Mouse (Mus musculus) A20 (cell line): ENCODE results near the gene Psmd14.

Source experiments
- DNase-seq: peaks from one replicate; pipeline ENCODE4 v3.0.0-alpha.2; 2011; ENCODE audit warnings: low read depth, low spot score

The Psmd14 gene

DNA sequence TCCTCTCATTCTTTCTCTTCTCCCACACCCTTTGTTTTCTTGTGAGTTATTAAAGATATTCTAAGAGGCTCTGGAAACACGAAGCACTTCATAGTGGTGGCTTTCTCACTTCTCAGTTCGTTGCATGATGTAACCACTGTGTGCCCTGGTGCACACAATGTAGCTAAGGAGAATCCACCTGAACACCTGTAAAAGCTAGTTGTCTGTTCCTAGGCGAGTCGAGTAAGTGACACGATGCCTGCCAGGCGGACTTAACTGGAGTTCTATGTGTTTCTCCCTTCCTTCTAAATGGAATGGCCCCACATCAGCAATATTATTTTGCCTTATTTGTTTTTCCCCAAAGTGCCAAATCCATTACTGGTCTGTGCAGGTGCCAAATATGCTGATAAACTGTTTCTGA is 101.6 kb downstream of the Psmd14 start:
- DNase-seq = no peak

DNA sequence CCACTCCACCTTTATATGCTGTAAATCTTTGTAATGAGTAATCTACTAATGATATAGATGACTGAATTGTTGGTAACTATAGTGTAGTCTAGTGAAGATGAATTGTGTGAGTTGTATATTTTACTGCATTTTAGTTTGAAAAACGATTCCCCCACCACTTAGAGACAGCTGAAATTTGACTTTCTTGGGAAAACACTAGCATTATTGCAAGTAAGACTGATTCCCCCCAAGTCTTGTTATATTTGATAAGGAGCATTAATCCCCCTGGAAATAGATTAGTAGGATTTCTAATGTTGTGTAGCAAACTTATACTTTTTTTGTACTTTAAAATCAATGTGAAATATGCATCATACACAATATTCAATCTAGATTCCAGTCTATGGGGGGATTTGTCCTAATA is 102.0 kb downstream of the Psmd14 start:
- DNase-seq = no peak

DNA sequence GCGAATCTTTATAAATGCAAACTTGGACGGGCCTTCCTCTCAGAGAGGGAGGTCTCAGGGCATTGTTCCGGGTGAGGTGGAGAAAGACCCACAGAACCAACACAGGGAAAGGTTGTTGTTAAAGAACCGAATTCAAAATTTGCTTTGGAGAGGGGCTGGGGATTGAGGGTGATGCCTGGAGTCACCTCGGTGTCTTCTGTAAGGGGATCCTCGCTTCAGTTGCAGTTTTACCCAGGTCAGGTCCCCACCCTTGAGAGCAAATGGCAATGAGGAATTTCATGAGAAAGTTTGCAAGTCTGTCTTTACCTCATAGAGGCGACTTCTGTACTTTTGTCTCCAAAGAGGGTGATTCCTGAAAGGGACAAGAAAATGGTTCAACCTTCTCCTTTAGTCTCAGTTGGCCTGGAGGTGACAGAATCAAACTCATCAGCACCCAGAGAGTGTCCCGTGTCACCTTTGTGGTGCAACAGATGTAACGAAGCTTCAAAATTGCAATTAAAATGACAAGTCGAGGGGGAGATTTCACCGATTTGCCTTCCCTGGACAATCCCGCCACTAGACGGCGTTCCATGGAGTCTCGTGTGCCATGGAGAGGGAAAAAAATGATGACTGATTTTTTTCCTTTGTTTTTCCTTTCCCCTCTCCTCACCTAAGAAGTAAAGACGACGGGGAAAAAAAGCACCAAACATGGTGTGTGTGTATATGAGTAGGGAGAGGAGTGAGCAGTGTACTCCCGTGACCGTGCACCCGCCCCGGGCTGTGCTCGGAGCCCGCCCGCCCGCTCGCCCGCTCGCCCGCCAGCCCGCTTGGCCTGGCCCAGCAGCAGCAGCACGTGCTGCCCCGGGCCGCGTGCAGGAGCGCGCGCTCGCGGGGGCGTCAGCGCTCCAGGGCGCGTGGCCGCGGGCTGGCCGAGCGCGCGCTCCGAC is 103.3 kb downstream of the Psmd14 start:
- no peak for DNase-seq

DNA sequence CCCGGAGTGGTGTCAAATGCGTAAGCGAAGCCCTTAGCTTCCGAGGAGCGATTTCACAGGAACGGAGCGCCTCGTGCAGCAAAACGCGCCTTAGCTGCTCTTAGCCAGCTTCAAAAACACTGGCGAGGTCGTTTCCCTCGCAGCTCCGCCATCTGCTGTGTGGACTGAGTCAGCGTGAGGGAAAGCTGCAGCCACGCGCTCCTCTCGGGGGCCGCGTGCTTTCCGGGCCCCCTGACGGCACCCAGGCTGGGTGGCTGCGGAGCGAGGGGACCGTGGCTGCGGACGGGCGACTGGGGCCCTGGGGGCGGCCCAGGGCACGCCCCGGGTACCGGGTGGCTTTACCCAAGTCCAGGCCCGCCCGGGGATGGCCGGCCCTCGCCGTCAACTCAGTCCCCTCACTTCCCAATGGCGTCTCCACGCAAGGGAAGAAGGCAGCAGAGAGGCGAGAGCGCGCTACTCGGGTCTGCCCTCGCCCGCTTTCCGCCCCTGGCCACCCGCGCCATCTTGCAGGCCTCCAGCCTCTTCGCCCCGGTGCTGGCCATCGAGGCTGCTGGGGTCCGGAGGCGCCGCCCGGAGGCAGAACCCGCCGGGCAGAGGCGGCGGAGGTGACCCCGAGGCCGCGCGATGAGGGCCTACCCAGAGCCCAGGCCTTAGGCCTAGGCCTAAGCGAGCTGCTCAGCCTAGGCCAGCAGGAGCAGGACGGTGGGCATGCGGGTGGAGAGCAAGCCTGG is 104.3 kb downstream of the Psmd14 start:
- DNase-seq = no peak

DNA sequence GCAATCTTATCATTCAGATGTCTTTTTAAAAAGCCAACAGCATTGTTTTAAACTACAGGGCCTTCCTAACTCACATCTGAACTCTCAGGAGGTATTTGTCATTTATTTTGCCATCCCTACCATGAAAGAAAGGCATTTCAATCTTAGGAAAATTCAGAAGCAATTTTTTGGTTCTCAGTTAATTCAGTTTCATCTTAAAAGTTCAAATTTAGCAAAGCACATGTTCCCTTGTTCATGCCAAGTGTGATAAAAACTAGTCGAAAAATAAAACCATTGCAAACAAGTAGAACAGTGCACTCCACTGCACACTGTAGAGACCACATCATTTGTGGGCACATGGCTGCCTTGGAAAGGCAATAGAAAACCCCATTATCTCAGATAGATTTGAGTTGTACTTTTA is 106.7 kb downstream of the Psmd14 start:
- DNase-seq = no peak

DNA sequence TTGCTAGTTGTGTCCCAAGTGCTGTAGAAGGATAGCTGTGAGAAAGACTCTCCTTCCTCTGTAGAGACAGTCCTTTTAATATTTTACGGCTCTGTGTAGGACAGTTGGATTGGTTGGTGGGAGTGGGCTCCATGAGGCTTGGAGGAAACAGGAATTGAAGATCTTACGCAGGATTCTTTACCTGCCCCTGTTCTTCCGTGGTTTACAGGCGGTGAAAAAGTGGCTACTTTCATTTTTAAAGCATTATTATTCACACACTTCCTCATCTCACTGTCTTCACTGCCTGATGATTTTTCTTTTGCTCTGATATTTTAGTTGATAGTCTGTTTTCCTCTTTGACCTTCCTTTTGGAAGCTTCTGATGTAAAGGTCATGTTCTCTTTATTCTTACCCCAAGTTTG is 108.7 kb downstream of the Psmd14 start:
- DNase-seq = peak; percentile 67

DNA sequence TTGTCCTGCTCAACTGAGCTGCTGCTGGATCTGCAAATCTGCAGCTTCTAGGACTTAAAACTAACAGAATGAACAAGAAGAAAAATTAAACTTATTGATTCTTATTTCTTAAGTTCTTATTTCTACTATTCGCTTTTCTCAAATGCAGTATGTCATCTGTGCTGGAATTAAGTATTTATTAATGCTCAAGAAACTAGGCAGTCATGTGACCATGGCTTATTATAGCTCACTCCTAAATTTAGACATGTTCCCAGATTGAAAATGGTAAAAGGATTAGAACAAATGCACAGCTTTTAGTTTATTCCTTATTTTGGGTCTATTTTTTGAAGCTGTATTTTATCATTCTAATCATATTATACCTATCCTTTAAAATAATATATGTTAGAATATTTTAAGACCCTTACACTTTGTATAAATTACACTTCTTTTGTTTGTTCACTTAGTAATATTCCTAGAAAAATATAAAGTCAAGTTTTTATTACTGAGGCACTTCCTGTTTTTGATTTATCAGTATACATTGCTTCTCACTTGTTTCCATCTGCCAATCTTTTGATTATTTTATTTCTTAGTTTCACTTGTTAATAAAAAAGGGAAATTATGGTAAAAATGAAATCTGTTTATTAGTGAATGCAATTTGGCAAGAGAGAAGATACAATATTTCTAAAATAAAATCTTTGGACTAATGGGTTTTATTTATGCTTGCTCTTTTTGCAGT is 112.1 kb downstream of the Psmd14 start:
- no peak for DNase-seq

DNA sequence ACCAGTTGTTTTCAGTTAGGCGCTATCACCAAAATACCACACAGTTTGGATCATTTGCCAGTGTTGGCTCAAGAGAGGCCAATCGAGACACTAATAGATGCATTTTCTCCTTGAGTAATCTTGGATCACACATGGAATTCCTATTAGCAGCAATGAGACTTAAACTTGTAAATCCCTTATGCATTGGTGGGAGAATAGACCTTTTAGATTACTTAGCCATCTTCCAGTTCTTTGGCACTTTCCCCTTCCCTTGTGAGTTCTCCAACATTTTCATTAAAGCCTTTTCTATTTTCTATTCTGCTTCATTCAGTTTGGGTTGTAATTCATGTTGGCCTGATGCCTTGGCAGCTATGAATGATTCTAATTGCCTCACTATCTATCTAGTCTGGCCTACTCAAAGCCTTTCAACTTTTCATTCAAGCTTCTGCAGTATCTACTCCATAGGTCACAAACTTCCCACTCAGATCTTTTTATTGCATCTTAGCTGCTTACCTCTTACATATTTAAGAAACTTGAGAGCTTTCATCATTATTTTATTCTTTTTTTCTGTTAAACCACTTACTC is 125.8 kb downstream of the Psmd14 start:
- DNase-seq = no peak
